In the genomic region with DNA sequence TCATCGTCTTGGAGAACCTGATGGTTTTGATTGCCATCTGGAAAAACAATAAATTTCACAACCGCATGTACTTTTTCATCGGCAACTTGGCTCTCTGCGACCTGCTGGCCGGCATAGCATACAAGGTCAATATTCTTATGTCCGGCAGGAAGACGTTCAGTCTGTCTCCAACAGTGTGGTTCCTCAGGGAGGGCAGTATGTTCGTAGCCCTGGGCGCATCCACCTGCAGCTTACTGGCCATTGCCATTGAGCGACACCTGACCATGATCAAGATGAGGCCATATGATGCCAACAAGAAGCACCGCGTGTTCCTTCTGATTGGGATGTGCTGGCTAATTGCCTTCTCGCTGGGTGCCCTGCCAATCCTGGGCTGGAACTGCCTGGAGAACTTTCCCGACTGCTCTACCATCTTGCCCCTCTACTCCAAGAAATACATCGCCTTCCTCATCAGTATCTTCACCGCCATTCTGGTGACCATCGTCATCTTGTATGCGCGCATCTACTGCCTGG, we compare ENCODE assay signal across 7 mouse cellular contexts. TPM values are rescaled to one million over a fixed set of nuclear protein-coding genes. Genes with fewer than 3 reads are reported as not detected.
A peak's percentile ranks its signal among the peaks of the same experiment; 100 is the strongest.
DNase-seq lines count a peak whose midpoint lies in the region; ATAC-seq lines count a peak whose summit lies in the region.

No protein-coding gene starts in this region.

- WGBS in embryonic facial prominence, embryonic 15.5 days = 78% methylated on average over 19 of the region's 19 CpGs
- 75% methylated on average over 19 of the region's 19 CpGs for WGBS in hindbrain, embryonic 12.5 days
- WGBS in midbrain, embryonic 16.5 days = 76% methylated on average over 19 of the region's 19 CpGs

- no peak overlapping the region for H3K9ac ChIP-seq in embryonic facial prominence, embryonic 15.5 days
- H3K9ac ChIP-seq in hindbrain, embryonic 12.5 days = peak overlapping the region; percentile 56; the same call in 1 of the 2 replicates
- H3K9ac ChIP-seq in midbrain, embryonic 16.5 days (ENCODE audit: low read depth, low read length) = peak overlapping the region; percentile 63

- intact Hi-C loops in left cerebral cortex, postnatal 4 days (cut with DNase I) = loop anchor here (2.0 to 5.0 kb wide), 3 partner anchors 207 to 468 kb away; partner anchors contain the start of gene Spin1

- peak; percentile 22 for DNase-seq in left cerebral cortex, postnatal 4 days
- DNase-seq in left cerebral cortex, adult 11 months (ENCODE audit: low spot score) = no peak
- DNase-seq in MN1 (ENCODE audit: low spot score) = no peak
- no peak for DNase-seq in yolk sac, embryonic 10.5 days (ENCODE audit: low spot score)

- H3K4me1 ChIP-seq in embryonic facial prominence, embryonic 15.5 days = peaks cover 39% of the 10 kb centered on the region
- peaks cover 20% of the 10 kb centered on the region for H3K4me1 ChIP-seq in hindbrain, embryonic 12.5 days
- H3K4me1 ChIP-seq in midbrain, embryonic 16.5 days (ENCODE audit: control insufficient read depth, insufficient read depth, low read length) = peaks cover 19% of the 10 kb centered on the region

- ATAC-seq in embryonic facial prominence, embryonic 15.5 days (ENCODE audit: insufficient number of reproducible peaks, low FRiP score, low TSS enrichment, low read depth) = no peak
- ATAC-seq in hindbrain, embryonic 12.5 days (ENCODE audit: low FRiP score) = peak; percentile 47
- peak; percentile 41 for ATAC-seq in midbrain, embryonic 16.5 days

- H3K9me3 ChIP-seq in embryonic facial prominence, embryonic 15.5 days (replicated peaks) = 0 out of 2 replicates have a peak, but pooled peaks cover 6% of the 10 kb centered on the region
- H3K9me3 ChIP-seq in hindbrain, embryonic 12.5 days (replicated peaks) = peaks cover 7% of the 10 kb centered on the region; the same call in 1 of the 2 replicates
- H3K9me3 ChIP-seq in midbrain, embryonic 16.5 days (replicated peaks; ENCODE audit: control insufficient read depth, low read length, poor library complexity, severe bottlenecking) = no peaks in the 10 kb centered on the region

- H3K4me3 ChIP-seq in embryonic facial prominence, embryonic 15.5 days (replicated peaks) = no peak overlapping the region
- no peak overlapping the region for H3K4me3 ChIP-seq in hindbrain, embryonic 12.5 days
- peak overlapping the region; percentile 26 for H3K4me3 ChIP-seq in midbrain, embryonic 16.5 days (ENCODE audit: low read depth, low read length)

- peak overlapping the region; percentile 36; the same call in 1 of the 2 replicates for H3K4me2 ChIP-seq in embryonic facial prominence, embryonic 15.5 days (replicated peaks)
- H3K4me2 ChIP-seq in hindbrain, embryonic 12.5 days (replicated peaks) = peak overlapping the region; percentile 38
- peak overlapping the region; percentile 65 for H3K4me2 ChIP-seq in midbrain, embryonic 16.5 days (ENCODE audit: low read length)

- no peaks in the 10 kb centered on the region for H3K27me3 ChIP-seq in embryonic facial prominence, embryonic 15.5 days
- H3K27me3 ChIP-seq in hindbrain, embryonic 12.5 days = no peaks in the 10 kb centered on the region
- H3K27me3 ChIP-seq in midbrain, embryonic 16.5 days (ENCODE audit: control insufficient read depth, insufficient read depth, low read depth, low read length) = no peaks in the 10 kb centered on the region

- H3K27ac ChIP-seq in embryonic facial prominence, embryonic 15.5 days (replicated peaks) = no peak overlapping the region
- H3K27ac ChIP-seq in hindbrain, embryonic 12.5 days = no peak overlapping the region
- H3K27ac ChIP-seq in midbrain, embryonic 16.5 days (ENCODE audit: low read length) = no peak overlapping the region

- peaks cover 70% of the 10 kb centered on the region for H3K36me3 ChIP-seq in embryonic facial prominence, embryonic 15.5 days
- H3K36me3 ChIP-seq in hindbrain, embryonic 12.5 days = peaks cover 7% of the 10 kb centered on the region; the same call in 1 of the 2 replicates
- H3K36me3 ChIP-seq in midbrain, embryonic 16.5 days (ENCODE audit: control insufficient read depth, insufficient read depth, low read length) = no peaks in the 10 kb centered on the region

RNA-seq across cellular contexts. Expression of gene S1pr3, which starts 10.6 kb away (rescaled TPM):
- 1 to 10 TPM; 7.4 to 7.6 TPM for total RNA-seq in left cerebral cortex, postnatal 4 days (2021)
- polyA plus RNA-seq in embryonic facial prominence, embryonic 15.5 days (2015; fragmentation: Nextera tagmentation; extraction: Ambion mirVana) = 113 and 114 TPM in 2 replicates
- polyA plus RNA-seq in hindbrain, embryonic 12.5 days (2016; fragmentation: Nextera tagmentation; extraction: Ambion mirVana) = 56.8 and 64.5 TPM in 2 replicates
- 11.9 and 14.6 TPM in 2 replicates for polyA plus RNA-seq in midbrain, embryonic 16.5 days (2015; fragmentation: Nextera tagmentation; extraction: Ambion mirVana)
